Mouse (Mus musculus) CH12.LX (cell line): Measurements from ENCODE around the gene Phf23. TPM values are rescaled to one million over a fixed set of nuclear protein-coding genes. Genes with fewer than 3 reads are reported as not detected.

Experiments used
- DNase-seq: peaks from one replicate; pipeline ENCODE4 v3.0.0-alpha.2; 2013; ENCODE audit errors: extremely low read depth
- H3K27ac ChIP-seq: 2 replicates; pipeline ENCODE4 v1.5.1; 2012; ENCODE audit warnings: low read depth, mild to moderate bottlenecking, control low read depth, moderate library complexity; ENCODE audit not compliant: insufficient read depth
- H3K27me3 ChIP-seq: replicated peaks from 2 replicates; pipeline ENCODE3; 2012; ENCODE audit warnings: inconsistent platforms
- H3K36me3 ChIP-seq, 2 experiments: replicated peaks in 1 of 2; 2 replicates each; pipeline versions ENCODE3 to v1.6.1; 2012; ENCODE audit warnings: inconsistent platforms in 1 of 2, low read length in 1 of 2, mild to moderate bottlenecking in 1 of 2, mixed read lengths in 1 of 2, moderate library complexity in 1 of 2; ENCODE audit not compliant: control insufficient read depth in 1 of 2, insufficient read depth in 1 of 2
- H3K4me1 ChIP-seq, 2 experiments: 2 replicates each; pipeline ENCODE4 v1.6.1; 2012; ENCODE audit warnings: inconsistent platforms in 1 of 2, moderate library complexity in 1 of 2; ENCODE audit not compliant: insufficient read depth in 2 of 2, control insufficient read depth in 1 of 2
- H3K4me2 ChIP-seq: 2 replicates; pipeline ENCODE4 v1.6.1; 2012; ENCODE audit warnings: low read depth, mild to moderate bottlenecking, control low read depth; ENCODE audit not compliant: poor library complexity, insufficient read depth, severe bottlenecking
- H3K4me3 ChIP-seq, 3 experiments: fragments of 150-350 bp in 1 of 3; sonication (generic) in 1 of 3; replicated peaks in 1 of 3; 2 replicates each; pipeline versions ENCODE3 to v1.5.1; 2011 to 2012; ENCODE audit warnings: low read depth in 2 of 3, low read length in 2 of 3, mild to moderate bottlenecking in 2 of 3, moderate library complexity in 2 of 3, control low read depth in 1 of 3, improper control_type of control experiment in 1 of 3, inconsistent platforms in 1 of 3, mixed read lengths in 1 of 3; ENCODE audit not compliant: poor library complexity in 1 of 3
- H3K79me2 ChIP-seq: replicated peaks from 2 replicates; pipeline ENCODE4 v1.6.1; 2012; ENCODE audit warnings: mild to moderate bottlenecking, moderate library complexity; ENCODE audit not compliant: control insufficient read depth, poor library complexity, insufficient read depth, severe bottlenecking; ENCODE audit errors: extremely low read depth
- H3K9ac ChIP-seq: 2 replicates; pipeline ENCODE4 v1.6.1; 2012; ENCODE audit warnings: low read depth, mild to moderate bottlenecking, control low read depth, moderate library complexity; ENCODE audit not compliant: insufficient read depth
- H3K9me3 ChIP-seq: replicated peaks from 2 replicates; pipeline ENCODE3; 2012; ENCODE audit warnings: low read length, inconsistent platforms, mixed read lengths
- BHLHE40 ChIP-seq: IDR thresholded peaks from 2 replicates; pipeline ENCODE4 v1.6.1; 2011; ENCODE audit warnings: mild to moderate bottlenecking, low read depth, low read length, improper control_type of control experiment
- CHD1 ChIP-seq: IDR thresholded peaks from 2 replicates; pipeline ENCODE4 v1.6.1; 2012; ENCODE audit warnings: low read depth, low read length, improper control_type of control experiment, inconsistent platforms
- E2F4 ChIP-seq: IDR thresholded peaks from 2 replicates; pipeline ENCODE4 v1.6.1; 2011; ENCODE audit warnings: low read depth, low read length, improper control_type of control experiment; ENCODE audit not compliant: insufficient replicate concordance
- ELF1 ChIP-seq: IDR thresholded peaks from 2 replicates; pipeline ENCODE4 v1.6.1; 2014; ENCODE audit warnings: low read depth, mild to moderate bottlenecking, inconsistent platforms, low read length, improper control_type of control experiment
- HCFC1 ChIP-seq: IDR thresholded peaks from 2 replicates; pipeline ENCODE4 v1.6.1; 2012; ENCODE audit warnings: low read depth, mild to moderate bottlenecking, inconsistent platforms, low read length, improper control_type of control experiment
- JUN ChIP-seq: IDR thresholded peaks from 2 replicates; pipeline ENCODE4 v1.6.1; 2011; ENCODE audit warnings: low read depth, mild to moderate bottlenecking, low read length, improper control_type of control experiment, moderate library complexity; ENCODE audit not compliant: insufficient read depth
- KAT2A ChIP-seq: IDR thresholded peaks from 2 replicates; pipeline ENCODE4 v1.6.1; 2012; ENCODE audit warnings: low read length, improper control_type of control experiment, inconsistent platforms; ENCODE audit not compliant: insufficient replicate concordance
- MAFK ChIP-seq: IDR thresholded peaks from 2 replicates; pipeline ENCODE4 v1.6.1; 2011; ENCODE audit warnings: low read length, improper control_type of control experiment; ENCODE audit not compliant: insufficient replicate concordance
- NELFE ChIP-seq: IDR thresholded peaks from 2 replicates; pipeline ENCODE4 v1.6.1; 2011; ENCODE audit warnings: low read depth, low read length, improper control_type of control experiment
- NRF1 ChIP-seq: IDR thresholded peaks from 2 replicates; pipeline ENCODE4 v1.6.1; 2014; ENCODE audit warnings: low read depth, mild to moderate bottlenecking, inconsistent platforms, low read length, improper control_type of control experiment, moderate library complexity
- POLR2A ChIP-seq: IDR thresholded peaks from 2 replicates; pipeline ENCODE4 v1.6.1; 2011; ENCODE audit warnings: low read depth, mild to moderate bottlenecking, improper control_type of control experiment, low read length
- RAD21 ChIP-seq: IDR thresholded peaks from 2 replicates; pipeline ENCODE4 v1.6.1; 2011; ENCODE audit warnings: low read depth, mild to moderate bottlenecking, low read length, improper control_type of control experiment, moderate library complexity
- RCOR1 ChIP-seq: conservative IDR thresholded peaks from 2 replicates; pipeline ENCODE4 v1.6.1; 2012; ENCODE audit warnings: low read depth, mild to moderate bottlenecking, inconsistent platforms, low read length, improper control_type of control experiment
- SIN3A ChIP-seq: IDR thresholded peaks from 2 replicates; pipeline ENCODE4 v1.6.1; 2012; ENCODE audit warnings: low read length, improper control_type of control experiment, inconsistent platforms
- TBP ChIP-seq: conservative IDR thresholded peaks from 2 replicates; pipeline ENCODE4 v1.6.1; 2011; ENCODE audit warnings: low read depth, low read length, improper control_type of control experiment
- ZMIZ1 ChIP-seq: IDR thresholded peaks from 2 replicates; pipeline ENCODE4 v1.6.1; 2012; ENCODE audit warnings: low read depth, mild to moderate bottlenecking, inconsistent platforms, low read length, improper control_type of control experiment
- dilution Hi-C: fragments of 300-500 bp; cut with MboI; formaldehyde crosslinking; loops from 2 replicates; pipeline ENCODE4 v1.14.3; 2020; ENCODE audit warnings: low sequenced_read_pairs; ENCODE audit not compliant: extremely low pct_unique_long_range_greater_than_20kb, extremely low pct_ligation_motif_present
- in situ Hi-C: fragments of 300-500 bp; cut with MboI; formaldehyde crosslinking; loops from 3 replicates; pipeline ENCODE4 v1.14.3; 2019; ENCODE audit warnings: low sequenced_read_pairs, low pct_ligation_motif_present, low pct_unique_long_range_greater_than_20kb, mixed read lengths
- polyA plus RNA-seq: library from polyadenylated mRNA; unstranded; fragments of >175 nt; gene quantifications from 2 replicates; pipeline ENCODE4 v1.2.1, GENCODE M21; 2012; ENCODE audit warnings: low read depth; ENCODE audit not compliant: insufficient read length
- total RNA-seq, 2 experiments: library from RNA; depleted of rRNA; stranded (reverse); fragments of 300-350 nt in 1 of 2; fragments of >200 nt in 1 of 2; gene quantifications; 2 replicates each; pipeline ENCODE4 v1.2.3; 2012 to 2014

Gene Phf23
- total and polyA plus RNA-seq, 3 experiments: 67.2 to 93.2 (median 69.0) TPM

GRCm38 (mm10) chr11:69983377-69983776 is 12.2 kb upstream of the Phf23 start:
- peaks cover 5 to 32% of the 10 kb centered on the region in 2 experiments for H3K4me1 ChIP-seq
- dilution Hi-C loops: no loop called here

GRCm38 (mm10) chr11:69984431-69984830 is 11.1 kb upstream of the Phf23 start:
- H3K27ac ChIP-seq: no peak overlapping the region
- in situ Hi-C loops: no loop called here
- DNase-seq: no peak
- no peak overlapping the region for H3K9ac ChIP-seq
- H3K27me3 ChIP-seq: no peaks in the 10 kb centered on the region
- H3K4me2 ChIP-seq: no peak overlapping the region
- no peaks in the 10 kb centered on the region for H3K9me3 ChIP-seq
- no peak overlapping the region for H3K4me3 ChIP-seq
- dilution Hi-C loops: no loop called here
- TF ChIP-seq MAFK: no peak
- no peak for TF ChIP-seq JUN
- TF ChIP-seq KAT2A: no peak
- no peak for TF ChIP-seq NELFE
- no peak for TF ChIP-seq ELF1
- TF ChIP-seq CHD1: no peak
- no peak for TF ChIP-seq RAD21
- peaks cover 5 to 22% of the 10 kb centered on the region in 2 experiments for H3K4me1 ChIP-seq
- peaks cover 47 to 64% of the 10 kb centered on the region in 2 experiments for H3K36me3 ChIP-seq
- peaks cover 35% of the 10 kb centered on the region for H3K79me2 ChIP-seq

More at GRCm38 (mm10) chr11:69983377-69983776, 12.2 kb upstream of the Phf23 start:
- no peaks in the 10 kb centered on the region for H3K27me3 ChIP-seq
- no peak for TF ChIP-seq NELFE
- no peak for DNase-seq
- H3K79me2 ChIP-seq: peaks cover 43% of the 10 kb centered on the region
- H3K9ac ChIP-seq: 0 out of 2 replicates have a peak overlapping the region, but pooled peaks have one; percentile 89
- H3K9me3 ChIP-seq: peaks cover 2% of the 10 kb centered on the region
- no peak overlapping the region for H3K27ac ChIP-seq
- H3K4me2 ChIP-seq: 0 out of 2 replicates have a peak overlapping the region, but pooled peaks have one; percentile 91
- H3K4me3 ChIP-seq: no peak overlapping the region
- peaks cover 37 to 59% of the 10 kb centered on the region in 2 experiments for H3K36me3 ChIP-seq
- in situ Hi-C loops: no loop called here

GRCm38 (mm10) chr11:69989949-69990348 is 5.6 kb upstream of the Phf23 start:
- Histone ChIP-seq H3K27me3 (no peaks in the 10 kb centered on the region), H3K36me3 (peaks cover 57 to 71% of the 10 kb centered on the region in 2 experiments), H3K9ac (no peak overlapping the region), H3K79me2 (peaks cover 24% of the 10 kb centered on the region), H3K4me1 (peaks cover 8 to 26% of the 10 kb centered on the region in 2 experiments; a peak in 3 of 4 replicates), H3K4me3 (no peak overlapping the region), H3K4me2 (no peak overlapping the region), H3K9me3 (no peaks in the 10 kb centered on the region), H3K27ac (0 out of 2 replicates have a peak overlapping the region, but pooled peaks have one; percentile 24)
- dilution Hi-C loops (no loop called here), in situ Hi-C loops (no loop called here)
- no peak for DNase-seq
- TF ChIP-seq POLR2A (no peak), ZMIZ1 (no peak), HCFC1 (no peak), ELF1 (no peak), E2F4 (no peak), SIN3A (no peak), TBP (no peak), RCOR1 (no peak), RAD21 (no peak), NRF1 (no peak), BHLHE40 (no peak), JUN (no peak), MAFK (no peak)
